Mouse (Mus musculus): Measurements from ENCODE around the gene Ptprs. TPM values are rescaled to one million over a fixed set of nuclear protein-coding genes. Genes with fewer than 3 reads are reported as not detected.

Gene Ptprs
- polyA plus RNA-seq, 1 experiment from 2014 or later = 15.7 TPM

- peaks cover 52% of the 10 kb centered on the region for H3K36me3 ChIP-seq (ENCODE audit: control insufficient read depth, insufficient read depth)
- 81% methylated on average over 13 of the region's 13 CpGs for WGBS
Observed at GRCm38 (mm10) chr17:56413113-56413512, 63.2 kb downstream of the Ptprs start.

GRCm38 (mm10) chr17:56411437-56411836 is 64.8 kb downstream of the Ptprs start:
- H3K4me3 ChIP-seq (ENCODE audit: low read depth, low read length) = no peak overlapping the region
- no peak overlapping the region for H3K9ac ChIP-seq (ENCODE audit: low read depth, low read length)
- H3K4me2 ChIP-seq (replicated peaks; ENCODE audit: low read depth) = no peak overlapping the region
- H3K4me1 ChIP-seq (replicated peaks; ENCODE audit: control insufficient read depth, insufficient read depth, low read length) = no peaks in the 10 kb centered on the region
- no peak for TF ChIP-seq CTCF (IDR thresholded peaks at IDR 0.05; ENCODE audit: low read depth)
- ATAC-seq = no peak
- peaks cover 35% of the 10 kb centered on the region for H3K36me3 ChIP-seq (ENCODE audit: control insufficient read depth, insufficient read depth)
- no peak overlapping the region for H3K27ac ChIP-seq (ENCODE audit: low read depth, low read length)
- no peaks in the 10 kb centered on the region for H3K27me3 ChIP-seq (replicated peaks; ENCODE audit: control insufficient read depth, insufficient read depth, low read length)
- H3K9me3 ChIP-seq (ENCODE audit: control insufficient read depth) = no peaks in the 10 kb centered on the region
- 95% methylated on average over 7 of the region's 7 CpGs for WGBS

More at GRCm38 (mm10) chr17:56413113-56413512, 63.2 kb downstream of the Ptprs start:
- Histone ChIP-seq H3K27me3 (replicated peaks; ENCODE audit: control insufficient read depth, insufficient read depth, low read length) (no peaks in the 10 kb centered on the region), H3K9ac (ENCODE audit: low read depth, low read length) (no peak overlapping the region), H3K9me3 (ENCODE audit: control insufficient read depth) (no peaks in the 10 kb centered on the region), H3K27ac (ENCODE audit: low read depth, low read length) (no peak overlapping the region), H3K4me3 (ENCODE audit: low read depth, low read length) (no peak overlapping the region), H3K4me2 (replicated peaks; ENCODE audit: low read depth) (no peak overlapping the region), H3K4me1 (replicated peaks; ENCODE audit: control insufficient read depth, insufficient read depth, low read length) (no peaks in the 10 kb centered on the region)
- ATAC-seq = no peak
- TF ChIP-seq CTCF (IDR thresholded peaks at IDR 0.05; ENCODE audit: low read depth) = no peak

GRCm38 (mm10) chr17:56409759-56410158 is 66.5 kb downstream of the Ptprs start:
- Histone ChIP-seq H3K4me2 (replicated peaks; ENCODE audit: low read depth) (peak overlapping the region; percentile 17; the same call in 1 of the 2 replicates), H3K4me1 (replicated peaks; ENCODE audit: control insufficient read depth, insufficient read depth, low read length) (no peaks in the 10 kb centered on the region), H3K9me3 (ENCODE audit: control insufficient read depth) (no peaks in the 10 kb centered on the region), H3K27me3 (replicated peaks; ENCODE audit: control insufficient read depth, insufficient read depth, low read length) (no peaks in the 10 kb centered on the region), H3K9ac (ENCODE audit: low read depth, low read length) (no peak overlapping the region), H3K27ac (ENCODE audit: low read depth, low read length) (no peak overlapping the region), H3K4me3 (ENCODE audit: low read depth, low read length) (no peak overlapping the region), H3K36me3 (ENCODE audit: control insufficient read depth, insufficient read depth) (peaks cover 23% of the 10 kb centered on the region)
- 29% methylated on average over 8 of the region's 8 CpGs for WGBS
- ATAC-seq = no peak
- no peak for TF ChIP-seq CTCF (IDR thresholded peaks at IDR 0.05; ENCODE audit: low read depth)

GRCm38 (mm10) chr17:56408965-56409625 is 67.2 kb downstream of the Ptprs start:
- Histone ChIP-seq H3K27ac (ENCODE audit: low read depth, low read length) (no peak overlapping the region), H3K27me3 (replicated peaks; ENCODE audit: control insufficient read depth, insufficient read depth, low read length) (no peaks in the 10 kb centered on the region), H3K9me3 (ENCODE audit: control insufficient read depth) (no peaks in the 10 kb centered on the region), H3K4me2 (replicated peaks; ENCODE audit: low read depth) (no peak overlapping the region), H3K4me3 (ENCODE audit: low read depth, low read length) (no peak overlapping the region), H3K36me3 (ENCODE audit: control insufficient read depth, insufficient read depth) (peaks cover 17% of the 10 kb centered on the region), H3K9ac (ENCODE audit: low read depth, low read length) (no peak overlapping the region), H3K4me1 (replicated peaks; ENCODE audit: control insufficient read depth, insufficient read depth, low read length) (no peaks in the 10 kb centered on the region)
- ATAC-seq = no peak
- WGBS = 46% methylated on average over 13 of the region's 13 CpGs
- no peak for TF ChIP-seq CTCF (IDR thresholded peaks at IDR 0.05; ENCODE audit: low read depth)

GRCm38 (mm10) chr17:56407379-56407778 is 68.9 kb downstream of the Ptprs start:
- H3K4me2 ChIP-seq (replicated peaks; ENCODE audit: low read depth) = no peak overlapping the region
- H3K4me3 ChIP-seq (ENCODE audit: low read depth, low read length) = no peak overlapping the region
- no peak for TF ChIP-seq CTCF (IDR thresholded peaks at IDR 0.05; ENCODE audit: low read depth)
- H3K4me1 ChIP-seq (replicated peaks; ENCODE audit: control insufficient read depth, insufficient read depth, low read length) = no peaks in the 10 kb centered on the region
- no peak overlapping the region for H3K9ac ChIP-seq (ENCODE audit: low read depth, low read length)
- H3K36me3 ChIP-seq (ENCODE audit: control insufficient read depth, insufficient read depth) = peaks cover 24% of the 10 kb centered on the region
- no peaks in the 10 kb centered on the region for H3K27me3 ChIP-seq (replicated peaks; ENCODE audit: control insufficient read depth, insufficient read depth, low read length)
- no peak overlapping the region for H3K27ac ChIP-seq (ENCODE audit: low read depth, low read length)
- H3K9me3 ChIP-seq (ENCODE audit: control insufficient read depth) = no peaks in the 10 kb centered on the region
- 40% methylated on average over 8 of the region's 8 CpGs for WGBS
- ATAC-seq = no peak; the same call in 1 of the 2 replicates

- Histone ChIP-seq H3K9me3 (ENCODE audit: control insufficient read depth) (no peaks in the 10 kb centered on the region), H3K36me3 (ENCODE audit: control insufficient read depth, insufficient read depth) (peaks cover 24% of the 10 kb centered on the region), H3K4me3 (ENCODE audit: low read depth, low read length) (no peak overlapping the region), H3K27ac (ENCODE audit: low read depth, low read length) (no peak overlapping the region), H3K9ac (ENCODE audit: low read depth, low read length) (no peak overlapping the region), H3K4me1 (replicated peaks; ENCODE audit: control insufficient read depth, insufficient read depth, low read length) (no peaks in the 10 kb centered on the region), H3K27me3 (replicated peaks; ENCODE audit: control insufficient read depth, insufficient read depth, low read length) (no peaks in the 10 kb centered on the region), H3K4me2 (replicated peaks; ENCODE audit: low read depth) (no peak overlapping the region)
- ATAC-seq = no peak
- no peak for TF ChIP-seq CTCF (IDR thresholded peaks at IDR 0.05; ENCODE audit: low read depth)
- WGBS = 61% methylated on average over 4 of the region's 4 CpGs
Observed at GRCm38 (mm10) chr17:56406878-56407277, 69.4 kb downstream of the Ptprs start.

Data from intestine, postnatal 0 days (tissue).